Mouse (Mus musculus): ENCODE results near the gene Calcb. TPM values are rescaled to one million over a fixed set of nuclear protein-coding genes. Genes with fewer than 3 reads are reported as not detected.

Gene Calcb
- polyA plus RNA-seq (2012; rRNA removed; ENCODE audit: low replicate concordance): 0.82 TPM in 1 of 2 replicates, not detected in the other

DNA sequence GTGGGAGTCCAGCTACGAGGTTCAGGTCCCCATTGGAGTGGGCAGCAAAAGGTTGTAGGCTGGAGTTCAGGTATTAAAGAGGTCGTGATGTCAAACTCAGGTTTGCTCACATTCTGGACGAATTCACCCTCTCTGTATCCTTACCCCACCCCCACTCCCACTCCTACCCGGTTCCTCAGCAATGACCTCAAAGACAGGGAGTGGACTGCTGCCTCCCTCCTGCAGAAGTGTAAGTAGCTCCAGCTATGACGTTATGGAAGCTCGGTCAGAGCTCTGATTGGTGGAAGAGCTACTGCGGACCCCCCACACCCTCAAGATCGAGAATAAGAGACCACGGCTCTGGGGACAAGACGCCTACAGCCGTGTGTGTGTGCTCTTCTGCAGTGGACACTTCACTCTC is at the start of gene Calcb:
Calcb (plus strand) TSS at position 344 of the 400 bp plus-strand sequence.

DNA sequence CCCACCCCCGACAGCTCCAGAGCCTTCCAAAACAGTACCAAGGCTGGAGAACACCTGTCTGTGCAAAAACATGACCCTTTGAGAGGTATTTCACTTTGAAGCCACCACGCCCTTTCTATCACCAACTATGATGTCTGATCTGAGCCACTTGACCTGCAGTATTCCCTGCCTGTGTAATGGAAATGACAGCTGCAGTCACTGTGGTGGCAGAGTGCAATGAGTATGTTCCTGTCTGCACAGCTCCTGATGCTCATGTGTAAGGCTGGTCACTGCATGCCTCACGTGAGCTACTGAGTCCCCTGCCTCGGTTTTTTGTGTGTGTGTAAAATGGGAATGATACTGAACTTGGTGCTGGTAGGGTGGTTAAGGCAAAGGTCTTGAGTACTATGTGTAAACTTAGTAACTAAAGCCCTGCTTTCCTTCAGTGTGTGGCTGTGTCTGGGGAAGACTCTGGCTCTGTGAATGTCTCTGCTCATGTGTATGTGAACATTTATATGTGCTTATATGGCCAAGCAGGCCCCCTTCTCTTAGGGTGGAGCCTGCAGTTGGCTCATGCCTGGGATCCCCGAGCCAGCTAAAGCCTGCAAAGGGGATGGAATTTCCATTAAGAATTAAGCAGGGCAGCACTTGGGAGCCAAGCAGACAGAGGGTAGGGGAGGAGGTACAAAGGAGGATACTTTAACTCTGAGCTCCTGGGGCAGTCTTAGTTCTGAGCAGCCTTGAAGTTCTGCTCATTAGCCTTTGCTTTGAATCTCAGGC is 24.8 kb downstream of the Calcb start, which contains the start of gene Insc:
Insc (plus strand) TSS at position 673 of the 759 bp plus-strand sequence.

Other genes with a start within 250 kb of the Calcb start
- 1.0 and 2.4 TPM in 2 replicates for gene Cyp2r1, start 155.7 kb upstream of the Calcb start, polyA plus RNA-seq (2012; rRNA removed; ENCODE audit: low replicate concordance)
- 0.73 and 2.1 TPM in 2 replicates for gene Calca, start 82.3 kb upstream of the Calcb start, polyA plus RNA-seq (2012; rRNA removed; ENCODE audit: low replicate concordance)
- gene Insc, start 25.1 kb downstream of the Calcb start, polyA plus RNA-seq (2012; rRNA removed; ENCODE audit: low replicate concordance): 0.63 and 1.2 TPM in 2 replicates